Mouse (Mus musculus) spleen, adult 2 months (tissue): ENCODE data around the gene Nlgn2.

Experiments
- CTCF ChIP-seq: fragments of 200-500 bp; IDR thresholded peaks from 2 replicates; pipeline ENCODE4 v1.5.1; 2011; ENCODE audit warnings: mild to moderate bottlenecking, inconsistent platforms; ENCODE audit not compliant: insufficient read depth, insufficient read length, insufficient replicate concordance; ENCODE audit errors: extremely low read depth
- POLR2A ChIP-seq: fragments of 200-500 bp; IDR thresholded peaks from 2 replicates; pipeline ENCODE4 v1.6.1; 2011; ENCODE audit warnings: low read depth, low read length, inconsistent platforms

- TF ChIP-seq POLR2A, result no peak
- TF ChIP-seq CTCF, result no peak
Observed at GRCm38 (mm10) chr11:69804972-69805909, 32.3 kb downstream of the Nlgn2 start, which contains the start of gene Tmem102.
